Mouse (Mus musculus): Measurements from ENCODE around the gene Scaf1.

- TF ChIP-seq POLR2A (IDR thresholded peaks at IDR 0.05; ENCODE audit: control insufficient read depth, low read depth, low read length) (no peak), CTCF (IDR thresholded peaks at IDR 0.05; ENCODE audit: control insufficient read depth, insufficient read depth, insufficient replicate concordance, low read depth, low read length) (no peak)
Observed at GRCm38 (mm10) chr7:45007141-45007540, 9.0 kb downstream of the Scaf1 start.

Measured in testis, adult 2 months (tissue).